In the genomic region with DNA sequence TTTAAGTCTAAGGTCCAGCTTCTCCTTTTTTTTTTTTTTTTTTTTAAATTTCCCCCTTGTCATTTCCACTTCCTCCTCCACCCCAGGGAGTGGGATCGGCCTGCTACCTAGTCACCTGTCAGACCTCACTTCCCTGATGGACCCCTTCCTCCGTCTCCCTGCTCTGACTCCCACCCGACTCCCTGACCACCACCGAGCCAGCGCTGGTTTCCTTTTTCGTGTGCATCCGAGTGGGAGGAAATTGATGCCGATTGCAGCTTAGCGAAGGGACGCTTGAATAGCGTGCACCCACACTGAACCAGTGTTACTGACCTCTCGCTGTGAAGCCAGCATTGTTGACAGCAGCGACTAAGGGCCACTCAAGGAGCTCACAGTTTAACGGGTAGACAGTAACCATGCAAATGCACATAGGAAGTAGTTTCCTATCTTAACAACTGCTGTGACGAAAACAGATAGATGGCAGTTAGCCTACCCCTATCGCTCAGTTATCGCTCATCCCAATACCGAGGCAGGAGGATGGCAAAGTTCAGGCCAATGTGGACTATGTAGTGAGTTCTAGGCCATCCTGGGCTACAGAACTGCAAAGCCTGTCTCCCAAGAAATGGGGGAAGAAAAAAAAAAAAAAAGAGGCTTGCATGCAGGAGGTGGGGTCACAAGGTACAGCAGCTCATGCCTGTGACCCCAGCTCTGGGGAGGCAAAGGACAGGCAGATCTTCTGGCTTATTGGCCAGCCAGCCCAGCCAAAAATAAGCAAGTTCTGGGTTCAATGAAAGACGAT, we compare ENCODE assay signal across 1 mouse cellular context.
A peak's percentile ranks its signal among the peaks of the same experiment; 100 is the strongest.
TF ChIP-seq lines count a peak whose summit lies in the region.

No protein-coding gene starts in this region.

TF ChIP-seq in MEL, 35 proteins besides CTCF, POLR2A, EP300 and RAD21:
- no peak for TF ChIP-seq HCFC1 (IDR thresholded peaks at IDR 0.05; ENCODE audit: low read depth, low read length)
- no peak for TF ChIP-seq MAZ (IDR thresholded peaks at IDR 0.05; ENCODE audit: low read depth, low read length)
- TF ChIP-seq NELFE (IDR thresholded peaks at IDR 0.05; ENCODE audit: low read depth, low read length) = peak; percentile 20; the same call in 1 of the 2 replicates
- TF ChIP-seq MEF2A (IDR thresholded peaks at IDR 0.05; ENCODE audit: extremely low read depth, insufficient replicate concordance, low read depth, low read length, poor library complexity, severe bottlenecking) = no peak
- no peak for TF ChIP-seq JUND (IDR thresholded peaks at IDR 0.05; ENCODE audit: low read depth, low read length)
- peak; percentile 11; the same call in 1 of the 2 replicates for TF ChIP-seq ELF1 (IDR thresholded peaks at IDR 0.05; ENCODE audit: low read depth, low read length)
- TF ChIP-seq SIN3A (IDR thresholded peaks at IDR 0.05; ENCODE audit: low read length) = 0 out of 2 replicates have a peak, but pooled peaks have one; percentile 27
- no peak; the same call in 1 of the 2 replicates for TF ChIP-seq MXI1 (IDR thresholded peaks at IDR 0.05; ENCODE audit: low read depth, low read length)
- TF ChIP-seq SMC3 (IDR thresholded peaks at IDR 0.05; ENCODE audit: low read depth, low read length) = no peak
- TF ChIP-seq USF1 (IDR thresholded peaks at IDR 0.05; ENCODE audit: low read depth, low read length) = no peak
- no peak for TF ChIP-seq MYC (IDR thresholded peaks at IDR 0.05; ENCODE audit: low read depth, low read length)
- no peak for TF ChIP-seq E2F4 (IDR thresholded peaks at IDR 0.05; ENCODE audit: borderline replicate concordance, low read depth, low read length)
- TF ChIP-seq NRF1 (IDR thresholded peaks at IDR 0.05; ENCODE audit: insufficient read depth, low read depth, low read length, poor library complexity, severe bottlenecking) = no peak
- TF ChIP-seq TBP (IDR thresholded peaks at IDR 0.05; ENCODE audit: low read depth, low read length) = 0 out of 2 replicates have a peak, but pooled peaks have one; percentile 21
- peak; percentile 45 for TF ChIP-seq TCF12 (IDR thresholded peaks at IDR 0.05; ENCODE audit: low read depth, low read length)
- TF ChIP-seq ZNF384 (IDR thresholded peaks at IDR 0.05; ENCODE audit: low read depth, low read length) = peak; percentile 82
- TF ChIP-seq ZMIZ1 (IDR thresholded peaks at IDR 0.05; ENCODE audit: low read depth, low read length) = peak; percentile 63; the same call in 1 of the 2 replicates
- TF ChIP-seq MAFK (IDR thresholded peaks at IDR 0.05; ENCODE audit: borderline replicate concordance, low read depth, low read length) = no peak
- no peak for TF ChIP-seq UBTF (IDR thresholded peaks at IDR 0.05; ENCODE audit: borderline replicate concordance, insufficient read depth, low read depth, low read length)
- no peak for TF ChIP-seq ZC3H11A (IDR thresholded peaks at IDR 0.05; ENCODE audit: low read depth, low read length)
- no peak for TF ChIP-seq POLR2AphosphoS5 (IDR thresholded peaks at IDR 0.05; ENCODE audit: borderline replicate concordance, low read depth, low read length)
- no peak; the same call in 1 of the 2 replicates for TF ChIP-seq ZKSCAN1 (IDR thresholded peaks at IDR 0.05; ENCODE audit: low read depth, low read length)
- TF ChIP-seq CHD2 (IDR thresholded peaks at IDR 0.05; ENCODE audit: low read length) = no peak
- TF ChIP-seq USF2 (IDR thresholded peaks at IDR 0.05; ENCODE audit: borderline replicate concordance in 1 of 2, insufficient read depth in 1 of 2, low read depth in 1 of 2, low read length in 2 of 2) = no peak
- TF ChIP-seq GATA1 (IDR thresholded peaks at IDR 0.05; ENCODE audit: low read depth, low read length) = peak; percentile 68
- TF ChIP-seq MYB (IDR thresholded peaks at IDR 0.05; ENCODE audit: low read depth, low read length) = peak; percentile 74
- no peak for TF ChIP-seq CHD1 (IDR thresholded peaks at IDR 0.05; ENCODE audit: low read depth, low read length)
- TF ChIP-seq RCOR1 (IDR thresholded peaks at IDR 0.05; ENCODE audit: low read depth, low read length) = no peak
- no peak for TF ChIP-seq GABPA (IDR thresholded peaks at IDR 0.05; ENCODE audit: low read depth, low read length)
- no peak for TF ChIP-seq TAL1 (IDR thresholded peaks at IDR 0.05; ENCODE audit: low read length)
- peak; percentile 15; the same call in 1 of the 2 replicates for TF ChIP-seq ETS1 (IDR thresholded peaks at IDR 0.05; ENCODE audit: low read depth, low read length)
- TF ChIP-seq MAX (IDR thresholded peaks at IDR 0.05; ENCODE audit: low read length) = no peak
- TF ChIP-seq BHLHE40 (IDR thresholded peaks at IDR 0.05; ENCODE audit: borderline replicate concordance, low read depth, low read length) = no peak
